ENCODE assay signal across 22 mouse cellular contexts in genomic region chr1:166295548-166295947, GRCm38 (mm10). TPM values are rescaled to one million over a fixed set of nuclear protein-coding genes. Genes with fewer than 3 reads are reported as not detected.
"Had no signal": no experiment of that assay in that cellular context is flagged by ENCODE, and none has a peak within 500 bp of the region (broad histone marks: within the 10 kb centered on the region; RNA-seq: fewer than 3 reads in every experiment).

No protein-coding gene starts in this region.

- H3K36me3 ChIP-seq: limb, embryonic 12.5 days; limb, embryonic 15.5 days; neural tube, embryonic 13.5 days; stomach, embryonic 15.5 days had no signal

- ATAC-seq: inflammation-experienced regulatory T-cells, adult 6 months; liver, postnatal 0 days had no signal

- H3K27me3 ChIP-seq: limb, embryonic 12.5 days; limb, embryonic 15.5 days; midbrain, embryonic 12.5 days; neural tube, embryonic 13.5 days; stomach, embryonic 15.5 days had no signal

- H3K27ac ChIP-seq: limb, embryonic 12.5 days; limb, embryonic 15.5 days; liver, embryonic 14.5 days; midbrain, embryonic 12.5 days; neural tube, embryonic 13.5 days; stomach, embryonic 15.5 days had no signal

- H3K4me3 ChIP-seq: limb, embryonic 12.5 days; limb, embryonic 15.5 days; megakaryocyte, embryonic 14.5 days; midbrain, embryonic 12.5 days; myocyte; neural tube, embryonic 13.5 days; stomach, embryonic 15.5 days had no signal

- DNase-seq: kidney, postnatal 10 days; left cerebral cortex, postnatal 4 days; liver, postnatal 0 days; lung, embryonic 14.5 days; lung, postnatal 10 days; lung, postnatal 36 days; right cerebral cortex, postnatal 14 days; spleen, adult 18-20 months; thymus, adult 2 months; thymus, postnatal 14 days; thymus, postnatal 4 days had no signal

- H3K9ac ChIP-seq: limb, embryonic 12.5 days; limb, embryonic 15.5 days; liver, embryonic 14.5 days; liver, postnatal 0 days; lung, embryonic 14.5 days; midbrain, embryonic 12.5 days; neural tube, embryonic 13.5 days; stomach, embryonic 15.5 days had no signal

- H3K4me1 ChIP-seq: limb, embryonic 12.5 days; limb, embryonic 15.5 days; megakaryocyte, embryonic 14.5 days had no signal

- H3K9me3 ChIP-seq: limb, embryonic 12.5 days; limb, embryonic 15.5 days; megakaryocyte, embryonic 14.5 days; midbrain, embryonic 12.5 days; neural tube, embryonic 13.5 days; stomach, embryonic 15.5 days had no signal

- H3K4me2 ChIP-seq: limb, embryonic 12.5 days; limb, embryonic 15.5 days; liver, embryonic 11.5 days; lung, embryonic 14.5 days; midbrain, embryonic 12.5 days; neural tube, embryonic 13.5 days; stomach, embryonic 15.5 days had no signal

RNA-seq across cellular contexts. Expression of gene Ildr2, which starts 41.6 kb away (rescaled TPM):
- polyA plus RNA-seq: inflammation-experienced regulatory T-cells, adult 6 months had no signal

RNA-seq across cellular contexts. Expression of gene Mael, which starts 57.0 kb away (rescaled TPM):
- polyA plus RNA-seq: inflammation-experienced regulatory T-cells, adult 6 months; kidney, embryonic 14.5 days; limb, embryonic 12.5 days; liver, embryonic 11.5 days; liver, embryonic 14.5 days; liver, postnatal 0 days; lung, embryonic 14.5 days; myocyte; neural tube, embryonic 13.5 days; stomach, embryonic 15.5 days had no signal
